Comparison of ENCODE assay signal across 10 mouse cellular contexts in the genomic region with DNA sequence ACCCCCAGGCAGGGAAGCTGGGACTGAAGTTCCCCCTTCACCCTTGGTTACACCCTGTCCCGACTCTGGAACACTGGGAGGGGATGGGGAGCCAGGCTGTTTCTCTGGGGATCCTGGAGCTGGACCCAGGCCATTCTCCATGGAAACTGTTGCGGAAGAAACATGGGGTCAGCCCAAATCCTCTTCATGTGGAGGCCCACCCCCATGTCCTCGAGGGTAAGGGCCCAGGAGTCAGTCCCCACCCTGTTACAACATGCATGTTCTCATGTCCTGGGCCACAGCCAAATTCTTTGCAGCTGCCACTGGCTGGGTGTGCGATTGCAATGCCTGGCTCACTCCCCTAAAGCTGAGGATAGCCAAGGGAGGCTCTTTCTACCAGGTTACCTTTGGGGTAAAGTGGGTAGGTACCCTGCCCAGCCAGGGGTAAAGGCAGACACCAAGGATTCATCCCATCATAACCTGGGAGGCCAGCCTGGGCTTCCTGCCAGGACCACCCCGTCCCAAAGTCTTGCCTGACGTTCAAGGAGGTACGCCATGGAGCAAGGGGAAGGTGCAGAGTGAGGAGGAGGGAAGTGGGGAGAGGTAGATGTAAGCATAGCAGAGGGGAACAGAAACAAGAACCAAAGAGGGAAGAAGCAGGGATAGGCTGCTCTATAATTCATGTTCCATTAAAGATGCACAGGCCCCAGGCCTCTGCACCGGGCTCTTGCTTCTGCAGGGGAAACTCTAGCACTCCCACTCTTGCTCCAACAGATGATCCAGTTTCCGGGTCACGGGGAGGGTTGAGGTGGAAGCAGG. TPM values are rescaled to one million over a fixed set of nuclear protein-coding genes. Genes with fewer than 3 reads are reported as not detected.
DNase-seq lines count a peak whose midpoint lies in the region; ATAC-seq and TF ChIP-seq lines count a peak whose summit lies in the region.
"Had no signal": no experiment of that assay in that cellular context is flagged by ENCODE, and none has a peak within 500 bp of the region (broad histone marks: within the 10 kb centered on the region; RNA-seq: fewer than 3 reads in every experiment).

No protein-coding gene starts in this region.

- no peak overlapping the region for H3K9ac ChIP-seq in embryonic facial prominence, embryonic 14.5 days (ENCODE audit: low read depth, low read length)
- H3K9ac ChIP-seq in kidney, embryonic 14.5 days (ENCODE audit: low read depth, low read length), result no peak overlapping the region

- peaks cover 68% of the 10 kb centered on the region for H3K4me1 ChIP-seq in G1E (ENCODE audit: insufficient read depth, low read depth, low read length)
- peaks cover 13% of the 10 kb centered on the region; the same call in 1 of the 2 replicates for H3K4me1 ChIP-seq in embryonic facial prominence, embryonic 14.5 days (ENCODE audit: control insufficient read depth, insufficient read depth, low read length)
- peaks cover 33% of the 10 kb centered on the region for H3K4me1 ChIP-seq in kidney, embryonic 14.5 days (ENCODE audit: control insufficient read depth, insufficient read depth, low read length)

- H3K4me3 ChIP-seq in G1E (ENCODE audit: low read depth, low read length), result peak overlapping the region; percentile 31; the same call in 1 of the 2 replicates
- H3K4me3 ChIP-seq in embryonic facial prominence, embryonic 14.5 days (ENCODE audit: low read depth, low read length), result no peak overlapping the region
- no peak overlapping the region for H3K4me3 ChIP-seq in kidney, embryonic 14.5 days (ENCODE audit: low read length)

- H3K27ac ChIP-seq in embryonic facial prominence, embryonic 14.5 days (replicated peaks; ENCODE audit: low read depth, low read length), result no peak overlapping the region
- H3K27ac ChIP-seq in kidney, embryonic 14.5 days (ENCODE audit: low read depth, low read length), result no peak overlapping the region

- DNase-seq in kidney, postnatal 4 days, result peak; percentile 14 to 16
- DNase-seq in kidney, adult 11 months, result no peak
- DNase-seq in G1E (ENCODE audit: low spot score), result no peak
- peak; percentile 81 for DNase-seq in embryonic facial prominence, embryonic 14.5 days (ENCODE audit: low spot score)
- DNase-seq in heart, postnatal 14 days, result peak; percentile 82 to 83
- DNase-seq: kidney, adult 2 months; right cerebral cortex, postnatal 25 days had no signal

- H3K4me2 ChIP-seq in embryonic facial prominence, embryonic 14.5 days (ENCODE audit: low read depth, low read length), result no peak overlapping the region
- H3K4me2 ChIP-seq in kidney, embryonic 14.5 days (replicated peaks; ENCODE audit: low read depth, low read length), result no peak overlapping the region

- intact Hi-C loops in heart, postnatal 14 days (cut with DNase I), result no loop called here

- WGBS in embryonic facial prominence, embryonic 14.5 days, result 59% methylated on average over 10 of the region's 10 CpGs
- WGBS in kidney, embryonic 14.5 days, result 60% methylated on average over 10 of the region's 10 CpGs

- no peak for TF ChIP-seq CTCF in G1E (IDR thresholded peaks at IDR 0.05; ENCODE audit: low read depth, low read length)

- no peaks in the 10 kb centered on the region for H3K9me3 ChIP-seq in G1E (replicated peaks)
- no peaks in the 10 kb centered on the region for H3K9me3 ChIP-seq in embryonic facial prominence, embryonic 14.5 days (ENCODE audit: control insufficient read depth, low read length)
- H3K9me3 ChIP-seq in kidney, embryonic 14.5 days (ENCODE audit: control insufficient read depth, low read length), result no peaks in the 10 kb centered on the region

- no peaks in the 10 kb centered on the region for H3K27me3 ChIP-seq in G1E (ENCODE audit: insufficient read depth, low read length)
- H3K27me3 ChIP-seq in embryonic facial prominence, embryonic 14.5 days (replicated peaks; ENCODE audit: control insufficient read depth, insufficient read depth, low read length), result no peaks in the 10 kb centered on the region
- no peaks in the 10 kb centered on the region for H3K27me3 ChIP-seq in kidney, embryonic 14.5 days (ENCODE audit: control insufficient read depth, insufficient read depth, low read length)

- H3K36me3 ChIP-seq in G1E (replicated peaks), result peaks cover 85% of the 10 kb centered on the region
- H3K36me3 ChIP-seq in embryonic facial prominence, embryonic 14.5 days (ENCODE audit: control insufficient read depth, insufficient read depth, low read length), result peaks cover 42% of the 10 kb centered on the region
- H3K36me3 ChIP-seq in kidney, embryonic 14.5 days (ENCODE audit: control insufficient read depth, insufficient read depth, low read length), result peaks cover 31% of the 10 kb centered on the region

- no peak for ATAC-seq in G1E (ENCODE audit: extremely low read depth, insufficient number of reproducible peaks, low FRiP score, poor library complexity, severe bottlenecking)
- peak; percentile 17; the same call in 1 of the 2 replicates for ATAC-seq in embryonic facial prominence, embryonic 14.5 days (ENCODE audit: low read depth)
- ATAC-seq in kidney, embryonic 14.5 days (ENCODE audit: low FRiP score, low TSS enrichment), result no peak
- no peak for ATAC-seq in frontal cortex, adult (ENCODE audit: low TSS enrichment)

RNA-seq across cellular contexts. Expression of a gene that starts 5.8 kb away (rescaled TPM):
- not detected in 2 replicates for total RNA-seq in G1E (2014; fragmentation: Nextera tagmentation)
- total RNA-seq in G1E (2017), result not detected in 2 replicates
- polyA plus RNA-seq in G1E (2012), result not detected in 2 replicates
- 0.13 and 0.47 TPM in 2 replicates for polyA plus RNA-seq in embryonic facial prominence, embryonic 14.5 days (2014; fragmentation: Nextera tagmentation; extraction: Ambion mirVana)
- not detected for total RNA-seq in heart, postnatal 14 days (2021)
- 0.47 and 0.69 TPM in 2 replicates for polyA plus RNA-seq in kidney, embryonic 14.5 days (2014; fragmentation: Nextera tagmentation; extraction: Ambion mirVana)
- polyA plus RNA-seq: urinary bladder, adult 2 months had no signal

RNA-seq across cellular contexts. Expression of a gene that starts 23.7 kb away (rescaled TPM):
- 74.3 and 92.9 TPM in 2 replicates for total RNA-seq in G1E (2014; fragmentation: Nextera tagmentation)
- total RNA-seq in G1E (2017), result 2.0 TPM in 2 replicates
- polyA plus RNA-seq in G1E (2012), result 483 and 546 TPM in 2 replicates
- 18.4 and 19.0 TPM in 2 replicates for polyA plus RNA-seq in embryonic facial prominence, embryonic 14.5 days (2014; fragmentation: Nextera tagmentation; extraction: Ambion mirVana)
- total RNA-seq in heart, postnatal 14 days (2021), result 10 to 100 TPM; 16.6 to 18.4 TPM
- 12.3 and 18.2 TPM in 2 replicates for polyA plus RNA-seq in kidney, embryonic 14.5 days (2014; fragmentation: Nextera tagmentation; extraction: Ambion mirVana)

RNA-seq across cellular contexts. Expression of a gene that starts 43.7 kb away (rescaled TPM):
- total RNA-seq in G1E (2014; fragmentation: Nextera tagmentation), result 494 and 507 TPM in 2 replicates
- 182 and 184 TPM in 2 replicates for total RNA-seq in G1E (2017)
- 72.4 and 97.2 TPM in 2 replicates for polyA plus RNA-seq in G1E (2012)
- polyA plus RNA-seq in embryonic facial prominence, embryonic 14.5 days (2014; fragmentation: Nextera tagmentation; extraction: Ambion mirVana), result 274 and 289 TPM in 2 replicates
- 10 to 100 TPM; 58.9 to 63.6 TPM for total RNA-seq in heart, postnatal 14 days (2021)
- 290 and 322 TPM in 2 replicates for polyA plus RNA-seq in kidney, embryonic 14.5 days (2014; fragmentation: Nextera tagmentation; extraction: Ambion mirVana)

RNA-seq across cellular contexts. Expression of a gene that starts 50.4 kb away (rescaled TPM):
- total RNA-seq in G1E (2014; fragmentation: Nextera tagmentation), result not detected in 2 replicates
- total RNA-seq in G1E (2017), result 0.11 and 0.17 TPM in 2 replicates
- polyA plus RNA-seq in G1E (2012), result 0.62 and 0.75 TPM in 2 replicates
- 63.4 TPM in 2 replicates for polyA plus RNA-seq in embryonic facial prominence, embryonic 14.5 days (2014; fragmentation: Nextera tagmentation; extraction: Ambion mirVana)
- 10 to 100 TPM; 61.1 to 70.4 TPM for total RNA-seq in heart, postnatal 14 days (2021)
- polyA plus RNA-seq in kidney, embryonic 14.5 days (2014; fragmentation: Nextera tagmentation; extraction: Ambion mirVana), result 19.6 and 37.4 TPM in 2 replicates

RNA-seq across cellular contexts. Expression of a gene that starts 58.0 kb away (rescaled TPM):
- total RNA-seq in G1E (2014; fragmentation: Nextera tagmentation) (254 and 313 TPM in 2 replicates), G1E (2017) (177 TPM in 2 replicates)
- 151 and 155 TPM in 2 replicates for polyA plus RNA-seq in G1E (2012)
- 2.1 and 2.5 TPM in 2 replicates for polyA plus RNA-seq in embryonic facial prominence, embryonic 14.5 days (2014; fragmentation: Nextera tagmentation; extraction: Ambion mirVana)
- under 1 TPM; 0.60 to 0.83 TPM for total RNA-seq in heart, postnatal 14 days (2021)
- 3.1 and 3.9 TPM in 2 replicates for polyA plus RNA-seq in kidney, embryonic 14.5 days (2014; fragmentation: Nextera tagmentation; extraction: Ambion mirVana)

Comparison
In these comparisons a context has a peak if more than half of its experiments do, and no peak if none do; other contexts are left out.
1. DNase-seq: peak in kidney, postnatal 4 days (2 of 2), embryonic facial prominence, embryonic 14.5 days (single experiment) and heart, postnatal 14 days (2 of 2); none in kidney, adult 11 months (single experiment) and G1E (single experiment).
2. RNA of a gene that starts 23.7 kb away (polyA plus RNA-seq): 483 to 546 TPM in G1E; 18.4 to 19.0 TPM in embryonic facial prominence, embryonic 14.5 days and 12.3 to 18.2 TPM in kidney, embryonic 14.5 days; every median in the first group is over 10 times any median in the second.